Mouse (Mus musculus) megakaryocyte, embryonic 14.5 days (primary cell): ENCODE results near the gene G6pc3.

Experiments
- FLI1 ChIP-seq: IDR thresholded peaks from 2 replicates; pipeline ENCODE4 v1.6.1; 2012; ENCODE audit warnings: low read length, inconsistent platforms, mixed read lengths
- GATA1 ChIP-seq: IDR thresholded peaks from 3 replicates; pipeline ENCODE4 v1.6.1; 2012; ENCODE audit warnings: mixed read lengths, low read length, inconsistent platforms, borderline replicate concordance

DNA sequence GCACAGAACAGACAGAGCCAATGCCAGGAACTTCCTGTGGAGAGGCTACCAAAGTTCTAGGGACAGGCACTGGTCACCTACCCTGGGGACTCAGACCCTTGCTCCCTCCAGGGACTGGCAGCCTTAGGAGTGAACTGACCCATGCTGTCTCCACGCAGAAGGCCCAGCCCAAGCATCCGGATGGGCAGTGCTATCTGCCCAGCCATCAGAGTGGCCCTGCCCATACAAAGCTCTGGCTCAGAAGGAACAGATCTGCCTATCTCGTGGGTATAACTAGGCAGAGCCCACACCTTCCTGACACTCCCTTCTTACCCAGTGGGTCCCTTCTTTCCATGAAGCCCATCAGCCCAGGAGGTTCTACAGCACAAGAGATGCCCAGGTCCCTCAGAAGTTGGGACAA is 20.8 kb downstream of the G6pc3 start:
- TF ChIP-seq GATA1, result no peak
- no peak for TF ChIP-seq FLI1
